Mouse (Mus musculus) left cerebral cortex, adult 2 months (tissue): ENCODE measurements around the gene Cdh4. TPM values are rescaled to one million over a fixed set of nuclear protein-coding genes. Genes with fewer than 3 reads are reported as not detected.

Source experiments
- DNase-seq, 2 experiments: peaks; one replicate each; pipeline ENCODE4 v3.0.0; 2021 to 2022; ENCODE audit warnings: low spot score in 2 of 2, mixed read lengths in 1 of 2; ENCODE audit errors: extremely low spot score in 1 of 2
- H3K27ac ChIP-seq: fragments of 200-600 bp; 2 replicates; pipeline ENCODE4 v1.8.1; 2022
- H3K4me3 ChIP-seq: fragments of 200-600 bp; 2 replicates; pipeline ENCODE4 v1.8.1; 2022
- CTCF ChIP-seq: fragments of 200-600 bp; IDR thresholded peaks from 2 replicates; pipeline ENCODE4 v1.8.1; 2022; ENCODE audit warnings: antibody characterized with exemption, mild to moderate bottlenecking, moderate library complexity
- intact Hi-C: fragments of 180-260 bp; cut with DNase I; formaldehyde crosslinking; loops from one replicate; pipeline ENCODE4 v1.15.1; 2025
- total RNA-seq, 2 experiments: library from RNA; stranded (reverse); gene quantifications; 2 replicates each; pipeline ENCODE4 v1.2.3; 2021

Gene Cdh4
- total RNA-seq, 2 experiments from 2014 or later = 24.4 to 30.6 TPM

GRCm38 (mm10) chr2:179767527-179767849 lies 325.3 kb downstream of the Cdh4 start:
- intact Hi-C loops = no loop called here

DNA sequence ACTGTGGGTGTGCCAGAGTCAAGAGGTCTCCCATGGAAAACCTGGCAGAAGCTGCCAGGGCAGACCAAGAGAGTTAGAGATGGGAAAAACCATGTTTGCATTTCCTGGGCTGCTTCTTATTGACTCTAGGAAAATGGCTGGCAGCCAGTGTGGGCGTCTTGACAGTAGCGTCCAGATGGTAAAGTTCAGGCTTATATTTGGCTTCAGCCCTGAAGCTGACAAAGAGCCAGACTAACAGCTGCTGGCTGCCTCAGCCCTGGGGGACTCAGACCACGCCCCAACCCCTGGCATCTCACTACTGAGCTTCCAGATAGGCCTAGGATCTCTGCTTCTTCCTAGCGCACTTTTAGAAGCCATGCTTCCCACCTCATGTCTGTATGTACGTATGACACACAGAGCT lies 326.9 kb downstream of the Cdh4 start:
- no peak overlapping the region for H3K27ac ChIP-seq
- H3K4me3 ChIP-seq = no peak overlapping the region
- TF ChIP-seq CTCF = no peak
- no peak for DNase-seq
- intact Hi-C loops = no loop called here

More at GRCm38 (mm10) chr2:179767527-179767849, 325.3 kb downstream of the Cdh4 start:
- no peak for DNase-seq
- no peak overlapping the region for H3K4me3 ChIP-seq
- no peak for TF ChIP-seq CTCF
- no peak overlapping the region for H3K27ac ChIP-seq

GRCm38 (mm10) chr2:179769943-179770342 lies 327.7 kb downstream of the Cdh4 start:
- H3K4me3 ChIP-seq = no peak overlapping the region
- no peak for DNase-seq
- intact Hi-C loops = no loop called here
- TF ChIP-seq CTCF = no peak
- H3K27ac ChIP-seq = no peak overlapping the region

- Histone ChIP-seq H3K4me3 (no peak overlapping the region), H3K27ac (no peak overlapping the region)
- intact Hi-C loops = no loop called here
- TF ChIP-seq CTCF = no peak
- no peak for DNase-seq
Observed at GRCm38 (mm10) chr2:179774440-179775110, 332.3 kb downstream of the Cdh4 start.

GRCm38 (mm10) chr2:179775999-179776705 lies 333.9 kb downstream of the Cdh4 start:
- intact Hi-C loops = no loop called here
- Histone ChIP-seq H3K27ac (no peak overlapping the region), H3K4me3 (no peak overlapping the region)
- no peak for DNase-seq
- TF ChIP-seq CTCF = no peak

DNA sequence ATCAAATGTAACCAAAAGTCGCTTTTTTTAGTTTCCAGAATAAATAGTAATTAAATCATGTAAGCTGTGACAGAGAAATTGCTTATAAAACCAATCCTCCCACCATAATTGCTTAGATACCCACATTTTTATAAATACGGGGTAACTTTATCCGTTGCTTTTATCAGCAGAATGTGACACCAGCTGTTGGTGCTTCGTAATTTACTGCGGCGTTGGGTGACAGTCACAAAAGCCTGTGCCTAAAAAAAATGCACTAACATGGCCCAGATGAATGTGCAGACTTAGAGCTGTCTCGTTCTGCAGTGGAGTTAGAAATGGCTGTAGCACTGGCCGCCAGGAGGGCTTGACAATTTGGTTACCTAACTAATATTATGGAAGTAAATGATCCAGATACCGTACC lies 337.0 kb downstream of the Cdh4 start:
- no peak for DNase-seq
- H3K4me3 ChIP-seq = no peak overlapping the region
- intact Hi-C loops = no loop called here

DNA sequence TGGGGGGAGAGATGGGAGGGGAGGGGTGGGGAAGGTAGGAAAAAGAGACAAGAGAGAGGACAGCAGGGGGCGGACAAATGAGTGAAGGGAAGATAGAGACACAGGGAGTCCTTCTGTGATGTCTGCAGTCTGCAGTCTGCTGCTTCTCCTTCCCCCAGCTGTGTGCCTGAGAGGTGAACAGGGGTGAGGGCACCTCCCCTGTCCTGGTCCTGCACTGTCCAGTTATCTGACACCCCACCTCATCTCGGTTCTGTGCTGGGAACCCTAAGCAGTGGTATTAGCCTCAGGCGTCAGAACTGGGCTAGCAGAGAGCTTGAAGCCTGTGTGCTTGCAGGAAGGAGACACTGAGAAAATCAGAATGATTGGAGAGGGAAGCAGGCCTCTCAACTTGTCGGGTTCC lies 338.7 kb downstream of the Cdh4 start:
- no peak for TF ChIP-seq CTCF
- Histone ChIP-seq H3K4me3 (no peak overlapping the region), H3K27ac (no peak overlapping the region)
- DNase-seq = no peak
- intact Hi-C loops = no loop called here

More for the DNA sequence above, 337.0 kb downstream of the Cdh4 start:
- TF ChIP-seq CTCF = no peak
- H3K27ac ChIP-seq = no peak overlapping the region

- intact Hi-C loops = no loop called here
- Histone ChIP-seq H3K4me3 (no peak overlapping the region; the same call in 1 of the 2 replicates), H3K27ac (no peak overlapping the region)
- DNase-seq = no peak
- no peak for TF ChIP-seq CTCF
Observed at GRCm38 (mm10) chr2:179787256-179787655, 345.0 kb downstream of the Cdh4 start.

- no peak for DNase-seq
- intact Hi-C loops = no loop called here
- H3K27ac ChIP-seq = no peak overlapping the region
- TF ChIP-seq CTCF = no peak
- H3K4me3 ChIP-seq = no peak overlapping the region
Observed at GRCm38 (mm10) chr2:179787797-179788196, 345.6 kb downstream of the Cdh4 start.

DNA sequence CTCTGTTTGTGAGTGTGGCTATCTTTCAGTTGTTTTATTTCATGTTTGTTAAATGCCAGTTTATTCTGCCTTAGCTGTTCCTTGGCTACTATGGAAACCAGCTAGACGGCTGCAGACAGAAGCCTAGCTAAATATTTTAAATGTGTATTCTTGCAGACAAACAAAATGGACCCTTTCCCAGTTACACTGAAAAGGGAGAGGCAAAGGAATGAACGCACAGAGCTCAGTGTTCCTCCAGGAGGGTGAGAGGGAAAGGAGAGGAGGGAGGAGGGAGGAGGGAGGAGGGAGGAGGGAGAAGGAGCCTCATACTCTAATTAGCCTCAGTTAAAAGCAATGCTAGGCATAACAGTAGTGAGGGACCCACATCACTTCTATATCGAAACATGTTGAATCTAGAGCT lies 348.5 kb downstream of the Cdh4 start:
- Histone ChIP-seq H3K4me3 (no peak overlapping the region), H3K27ac (no peak overlapping the region)
- intact Hi-C loops = no loop called here
- no peak for TF ChIP-seq CTCF
- DNase-seq = no peak

DNA sequence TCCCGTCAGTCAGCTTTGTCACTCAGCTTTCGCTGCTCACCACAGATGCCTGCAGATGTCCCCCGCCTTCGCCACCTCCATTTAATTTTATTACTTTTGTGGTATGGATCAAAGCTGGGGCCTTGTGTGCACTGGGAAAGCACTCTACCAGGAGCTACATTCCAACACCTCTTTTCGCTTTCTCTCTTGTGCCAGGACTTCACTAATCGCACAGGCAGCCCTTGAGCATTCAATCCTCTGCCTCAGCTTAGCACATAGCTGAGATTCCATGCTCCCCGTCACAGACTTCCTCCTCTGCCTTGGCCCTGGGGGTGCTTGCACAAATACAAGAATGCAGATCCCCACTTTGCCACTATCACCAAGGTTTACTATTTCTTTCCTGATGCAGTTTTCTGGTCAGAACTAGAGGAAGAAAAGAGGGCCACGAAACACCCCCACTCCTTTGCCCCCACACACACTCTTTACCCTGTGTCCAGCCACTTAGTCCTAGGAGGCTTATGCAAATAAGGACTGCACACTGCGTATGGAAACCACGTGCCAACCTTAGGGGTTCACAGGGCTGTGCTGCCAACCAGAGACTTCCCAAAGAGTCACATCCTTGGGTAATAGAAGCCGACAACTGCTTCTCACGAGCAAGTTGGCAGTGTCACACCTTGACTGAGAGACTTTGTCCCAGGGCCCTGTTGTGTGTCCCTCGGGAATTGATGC lies 350.3 kb downstream of the Cdh4 start:
- no peak for TF ChIP-seq CTCF
- intact Hi-C loops = no loop called here
- no peak for DNase-seq
- Histone ChIP-seq H3K27ac (no peak overlapping the region), H3K4me3 (no peak overlapping the region)

- DNase-seq = no peak
- TF ChIP-seq CTCF = no peak
- no peak overlapping the region for H3K4me3 ChIP-seq
- H3K27ac ChIP-seq = no peak overlapping the region
- intact Hi-C loops = no loop called here
Observed at GRCm38 (mm10) chr2:179794354-179794753, 352.1 kb downstream of the Cdh4 start.

DNA sequence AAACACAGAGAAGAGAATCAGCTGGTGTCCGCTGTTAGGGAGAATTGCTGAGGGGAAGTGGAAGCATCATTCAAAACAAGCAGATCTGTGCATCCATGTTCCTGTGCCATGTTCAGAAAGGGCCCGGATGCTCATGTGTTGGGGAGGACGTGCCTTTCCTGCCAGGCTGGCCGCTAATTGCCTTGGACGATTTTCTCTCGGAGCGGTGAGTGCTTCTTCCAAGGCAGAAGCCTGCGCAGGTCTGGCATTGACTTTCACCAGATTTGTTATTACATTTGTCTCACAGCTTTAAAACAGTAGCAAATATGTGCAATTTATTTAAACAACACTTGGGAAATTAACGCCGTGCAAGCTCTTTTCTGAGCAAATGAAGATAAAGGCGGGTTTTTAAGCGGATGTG lies 353.2 kb downstream of the Cdh4 start:
- H3K27ac ChIP-seq = no peak overlapping the region
- H3K4me3 ChIP-seq = no peak overlapping the region
- no peak for TF ChIP-seq CTCF
- intact Hi-C loops = no loop called here
- no peak for DNase-seq
